16 mouse cellular contexts compared by ENCODE assay signal in the genomic region with DNA sequence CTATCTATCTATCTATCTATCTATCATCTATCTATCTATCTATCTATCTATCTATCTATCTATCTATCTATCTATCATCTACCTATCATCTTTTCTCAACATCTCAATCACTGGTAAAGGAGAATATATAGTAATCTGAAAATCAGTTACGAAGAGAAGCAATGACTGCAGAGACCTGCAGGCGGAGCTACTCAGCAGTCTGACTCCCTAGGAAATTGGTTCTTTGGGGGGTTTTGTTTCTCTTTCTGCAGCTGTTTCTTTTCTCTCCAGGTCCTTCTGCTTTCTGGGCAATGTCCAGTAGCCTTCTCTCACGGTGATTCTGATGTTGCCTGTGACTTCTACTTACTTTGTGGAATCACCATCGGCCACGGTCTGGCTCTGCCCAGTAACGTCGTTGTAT.
A peak's percentile ranks its signal among the peaks of the same experiment; 100 is the strongest.
DNase-seq lines count a peak whose midpoint lies in the region; ATAC-seq and TF ChIP-seq lines count a peak whose summit lies in the region.
"Had no signal": no experiment of that assay in that cellular context is flagged by ENCODE, and none has a peak within 500 bp of the region (broad histone marks: within the 10 kb centered on the region; RNA-seq: fewer than 3 reads in every experiment).

No protein-coding gene starts in this region.

- no peaks in the 10 kb centered on the region for H3K9me3 ChIP-seq in hindbrain, embryonic 11.5 days (ENCODE audit: control insufficient read depth, low read length)
- no peaks in the 10 kb centered on the region for H3K9me3 ChIP-seq in hindbrain, embryonic 14.5 days (ENCODE audit: control insufficient read depth, low read length)
- no peaks in the 10 kb centered on the region for H3K9me3 ChIP-seq in CH12.LX (replicated peaks; ENCODE audit: low read length)
- H3K9me3 ChIP-seq: embryonic facial prominence, embryonic 15.5 days; forebrain, embryonic 12.5 days had no signal

- 0 out of 2 replicates have a peak, but pooled peaks cover 3% of the 10 kb centered on the region for H3K4me1 ChIP-seq in hindbrain, embryonic 11.5 days (replicated peaks; ENCODE audit: control insufficient read depth, insufficient read depth, low read length)
- no peaks in the 10 kb centered on the region for H3K4me1 ChIP-seq in hindbrain, embryonic 14.5 days (replicated peaks; ENCODE audit: control insufficient read depth, insufficient read depth, low read length)
- H3K4me1 ChIP-seq in CH12.LX (ENCODE audit: control insufficient read depth in 1 of 2, insufficient read depth in 2 of 2), result 0 out of 4 replicates have a peak, but pooled peaks cover 2 to 6% of the 10 kb centered on the region in 2 experiments

- intact Hi-C loops in left cerebral cortex, adult 2 months (cut with DNase I), result loop anchor here (5.0 to 10.0 kb wide), 3 partner anchors 73 to 581 kb away; a partner anchor contains a TSS

- TF ChIP-seq POLR2A in CH12.LX (IDR thresholded peaks at IDR 0.05; ENCODE audit: low read depth, low read length), result no peak
- no peak for TF ChIP-seq POLR2A in brain, embryonic 14.5 days (IDR thresholded peaks at IDR 0.05; ENCODE audit: borderline replicate concordance, extremely low read depth, insufficient read depth, insufficient read length, poor library complexity, severe bottlenecking)

- H3K4me2 ChIP-seq in hindbrain, embryonic 11.5 days (replicated peaks; ENCODE audit: low read depth, low read length), result no peak overlapping the region
- no peak overlapping the region for H3K4me2 ChIP-seq in hindbrain, embryonic 14.5 days (replicated peaks)
- peak overlapping the region; percentile 26; the same call in 1 of the 2 replicates for H3K4me2 ChIP-seq in CH12.LX (ENCODE audit: insufficient read depth, low read depth, poor library complexity, severe bottlenecking)
- H3K4me2 ChIP-seq: embryonic facial prominence, embryonic 15.5 days; forebrain, embryonic 12.5 days had no signal

- H3K27me3 ChIP-seq in hindbrain, embryonic 11.5 days (ENCODE audit: control insufficient read depth, insufficient read depth, low read length), result no peaks in the 10 kb centered on the region
- no peaks in the 10 kb centered on the region for H3K27me3 ChIP-seq in hindbrain, embryonic 14.5 days (ENCODE audit: control insufficient read depth, insufficient read depth, low read length)
- H3K27me3 ChIP-seq in CH12.LX (replicated peaks), result no peaks in the 10 kb centered on the region

- TF ChIP-seq CTCF in left cerebral cortex, adult 2 months (IDR thresholded peaks at IDR 0.05), result peak; percentile 51
- peak in 1 of 2 experiments; percentile 60; a peak in 2 of 4 replicates for TF ChIP-seq CTCF in CH12.LX (conservative IDR thresholded peaks at IDR 0.05 in 1 of 2, IDR thresholded peaks at IDR 0.05 in 1 of 2; ENCODE audit: low read depth in 2 of 2, low read length in 2 of 2)
- peak; percentile 39; the same call in 1 of the 2 replicates for TF ChIP-seq CTCF in brain, embryonic 14.5 days (IDR thresholded peaks at IDR 0.05; ENCODE audit: borderline replicate concordance, extremely low read depth, insufficient read depth, insufficient read length)

- no peak overlapping the region for H3K9ac ChIP-seq in hindbrain, embryonic 11.5 days (ENCODE audit: low read depth, low read length)
- no peak overlapping the region for H3K9ac ChIP-seq in hindbrain, embryonic 14.5 days
- no peak overlapping the region for H3K9ac ChIP-seq in CH12.LX (ENCODE audit: insufficient read depth, low read depth)
- H3K9ac ChIP-seq: embryonic facial prominence, embryonic 15.5 days; forebrain, embryonic 12.5 days had no signal

- DNase-seq in hindbrain, embryonic 11.5 days (ENCODE audit: low spot score), result peak; percentile 28
- DNase-seq in hindbrain, embryonic 14.5 days (ENCODE audit: low spot score), result no peak
- DNase-seq in left cerebral cortex, adult 2 months (ENCODE audit: extremely low spot score in 1 of 2, low spot score in 2 of 2), result no peak
- DNase-seq in left cerebral cortex, adult 11 months (ENCODE audit: low spot score), result no peak
- peak; percentile 8 for DNase-seq in CH12.LX (ENCODE audit: extremely low read depth)
- DNase-seq in brain, embryonic 14.5 days (ENCODE audit: low read depth), result peak; percentile 6
- no peak for DNase-seq in ovary, postnatal 14 days (ENCODE audit: low spot score)
- no peak for DNase-seq in left cerebral cortex, adult 18-20 months (ENCODE audit: low spot score in 2 of 2)
- DNase-seq: adrenal gland, postnatal 10 days; cerebellum, adult 9-10 months; heart, postnatal 14 days; layer of hippocampus, adult 9-11 months; lung, adult 2 months had no signal

- TF ChIP-seq EP300 in CH12.LX (IDR thresholded peaks at IDR 0.05; ENCODE audit: low read length), result no peak

- no peak overlapping the region for H3K27ac ChIP-seq in hindbrain, embryonic 11.5 days (ENCODE audit: low read depth, low read length)
- no peak overlapping the region for H3K27ac ChIP-seq in hindbrain, embryonic 14.5 days
- no peak overlapping the region for H3K27ac ChIP-seq in left cerebral cortex, adult 2 months
- H3K27ac ChIP-seq in CH12.LX (ENCODE audit: insufficient read depth, low read depth), result no peak overlapping the region
- H3K27ac ChIP-seq: embryonic facial prominence, embryonic 15.5 days; forebrain, embryonic 12.5 days had no signal

- dilution Hi-C loops in CH12.LX (cut with MboI; ENCODE audit: extremely low pct_ligation_motif_present, extremely low pct_unique_long_range_greater_than_20kb, low sequenced_read_pairs), result no loop called here

- no peaks in the 10 kb centered on the region for H3K79me2 ChIP-seq in CH12.LX (replicated peaks; ENCODE audit: control insufficient read depth, extremely low read depth, insufficient read depth, poor library complexity, severe bottlenecking)

- in situ Hi-C loops in CH12.LX (cut with MboI; ENCODE audit: low pct_ligation_motif_present, low pct_unique_long_range_greater_than_20kb, low sequenced_read_pairs), result loop anchor here (5.0 to 25.0 kb wide), 3 partner anchors 193 to 578 kb away; no protein-coding TSS in a partner anchor

- H3K36me3 ChIP-seq in hindbrain, embryonic 11.5 days (ENCODE audit: control insufficient read depth, insufficient read depth, low read length), result no peaks in the 10 kb centered on the region
- no peaks in the 10 kb centered on the region for H3K36me3 ChIP-seq in hindbrain, embryonic 14.5 days (replicated peaks; ENCODE audit: control insufficient read depth, insufficient read depth)
- H3K36me3 ChIP-seq in CH12.LX (replicated peaks in 1 of 2; ENCODE audit: control insufficient read depth in 1 of 2, insufficient read depth in 1 of 2, low read length in 1 of 2), result no peaks in the 10 kb centered on the region
- H3K36me3 ChIP-seq: embryonic facial prominence, embryonic 15.5 days; forebrain, embryonic 12.5 days had no signal

- 77% methylated on average over 7 of the region's 7 CpGs for WGBS in hindbrain, embryonic 11.5 days
- WGBS in hindbrain, embryonic 14.5 days, result 84% methylated on average over 7 of the region's 7 CpGs

- H3K4me3 ChIP-seq in hindbrain, embryonic 11.5 days (ENCODE audit: low read depth, low read length), result no peak overlapping the region
- no peak overlapping the region for H3K4me3 ChIP-seq in hindbrain, embryonic 14.5 days (replicated peaks; ENCODE audit: low read length)
- H3K4me3 ChIP-seq in left cerebral cortex, adult 2 months, result no peak overlapping the region
- no peak overlapping the region for H3K4me3 ChIP-seq in CH12.LX (replicated peaks in 1 of 3; ENCODE audit: low read depth in 2 of 3, low read length in 2 of 3, poor library complexity in 1 of 3)
- H3K4me3 ChIP-seq: embryonic facial prominence, embryonic 15.5 days; forebrain, embryonic 12.5 days had no signal

- TF ChIP-seq RAD21 in CH12.LX (IDR thresholded peaks at IDR 0.05; ENCODE audit: low read depth, low read length), result peak; percentile 32

- no peak for ATAC-seq in hindbrain, embryonic 11.5 days (ENCODE audit: low FRiP score)
- ATAC-seq in hindbrain, embryonic 14.5 days (ENCODE audit: low FRiP score), result no peak
- ATAC-seq: inflammation-experienced regulatory T-cells, adult 6 months had no signal

TF ChIP-seq in CH12.LX, 34 proteins besides CTCF, POLR2A, EP300 and RAD21:
- TF ChIP-seq KAT2A (IDR thresholded peaks at IDR 0.05; ENCODE audit: insufficient replicate concordance, low read length), result no peak
- TF ChIP-seq SMC3 (IDR thresholded peaks at IDR 0.05; ENCODE audit: low read depth, low read length), result peak; percentile 59

Comparison
In these comparisons a context has a peak if more than half of its experiments do, and no peak if none do; other contexts are left out.
1. DNase-seq: peak in hindbrain, embryonic 11.5 days (single experiment), CH12.LX (single experiment) and brain, embryonic 14.5 days (single experiment); none in hindbrain, embryonic 14.5 days (single experiment), left cerebral cortex, adult 2 months (0 of 2), left cerebral cortex, adult 11 months (single experiment), ovary, postnatal 14 days (single experiment) and left cerebral cortex, adult 18-20 months (0 of 2).